Mouse (Mus musculus): Measurements from ENCODE around the gene Gm40460.

DNA sequence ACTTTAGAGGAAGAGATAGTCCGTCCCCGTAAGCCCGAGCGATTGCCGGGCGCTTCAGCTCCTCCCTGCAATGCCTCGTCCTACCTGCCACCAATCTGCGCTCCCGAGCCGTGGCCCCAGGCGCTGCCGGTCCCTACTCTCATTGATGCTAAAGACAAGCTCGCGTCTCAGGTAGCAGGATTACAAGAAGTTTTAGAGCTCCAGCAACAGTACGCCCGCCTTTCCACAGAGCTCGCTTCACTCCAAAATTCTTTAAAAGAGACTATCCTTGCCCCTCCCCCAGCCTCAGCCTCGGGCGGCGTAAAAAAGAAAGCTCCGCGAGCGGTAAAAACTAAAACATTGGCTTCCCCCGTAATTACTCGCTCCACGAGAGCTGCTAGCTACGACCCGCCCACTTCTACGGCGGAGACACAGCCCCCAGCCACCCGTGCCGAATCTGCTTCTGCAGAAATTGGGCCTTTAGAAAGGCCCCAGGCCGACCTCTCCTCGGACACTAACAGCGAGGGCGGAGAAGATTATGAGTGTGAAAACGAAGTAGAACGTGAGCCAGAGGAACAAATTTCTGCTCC, 43.2 kb upstream of the Gm40460 start:
- TF ChIP-seq POLR2A (IDR thresholded peaks at IDR 0.05; ENCODE audit: low read depth, low read length) (peak; percentile 10; the same call in 1 of the 2 replicates), CTCF (IDR thresholded peaks at IDR 0.05; ENCODE audit: extremely low read depth, insufficient read length, insufficient replicate concordance, low read depth, low read length) (peak; percentile 38; the same call in 1 of the 2 replicates)

Measured in small intestine, adult 2 months (tissue).